Mouse (Mus musculus): ENCODE data around the gene Ski. TPM values are rescaled to one million over a fixed set of nuclear protein-coding genes. Genes with fewer than 3 reads are reported as not detected.
A peak's percentile ranks its signal among the peaks of the same experiment; 100 is the strongest.

Gene Ski
- polyA plus RNA-seq, 1 experiment from 2014 or later, result 15.5 TPM

DNA sequence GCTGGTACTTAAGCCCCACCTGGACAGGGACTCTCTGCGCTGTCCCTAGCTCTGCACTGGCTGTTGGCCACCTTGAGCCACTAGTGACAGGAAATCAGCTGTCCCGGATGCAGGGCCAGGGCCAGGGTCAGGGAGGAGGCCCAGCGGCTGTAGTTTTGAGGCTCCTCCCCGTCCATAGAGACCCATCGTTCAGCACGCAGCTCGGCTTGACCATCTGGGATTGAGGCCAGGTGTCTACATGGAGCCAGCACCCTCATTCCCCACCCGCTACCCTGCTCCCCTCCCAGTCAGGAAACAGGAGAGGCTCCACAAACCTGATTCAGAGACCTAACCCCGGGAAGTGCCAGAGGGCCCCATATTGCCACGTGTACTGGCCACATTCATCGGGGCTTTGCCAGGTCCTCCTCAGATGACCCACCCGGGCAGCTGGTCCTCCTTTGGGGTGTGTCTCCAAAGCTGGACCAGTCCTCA lies 81.6 kb downstream of the Ski start:
- H3K4me2 ChIP-seq (ENCODE audit: low read length), result no peak overlapping the region
- no peaks in the 10 kb centered on the region for H3K36me3 ChIP-seq (ENCODE audit: insufficient read depth, low read length)
- no peak overlapping the region for H3K27ac ChIP-seq
- H3K27me3 ChIP-seq (ENCODE audit: insufficient read depth, low read length), result no peaks in the 10 kb centered on the region
- DNase-seq (ENCODE audit: low spot score), result peak; percentile 70
- 22% methylated on average over 12 of the region's 12 CpGs for WGBS
- H3K4me1 ChIP-seq (replicated peaks; ENCODE audit: insufficient read depth, low read length), result peaks cover 30% of the 10 kb centered on the region
- H3K4me3 ChIP-seq (replicated peaks; ENCODE audit: low read depth, low read length), result no peak overlapping the region
- H3K9ac ChIP-seq (ENCODE audit: low read depth, low read length), result no peak overlapping the region
- H3K9me3 ChIP-seq (replicated peaks; ENCODE audit: low read length), result no peaks in the 10 kb centered on the region
- no peak for TF ChIP-seq CTCF (IDR thresholded peaks at IDR 0.05; ENCODE audit: low read depth)
- no peak for ATAC-seq (replicated peaks; ENCODE audit: low FRiP score, low read depth)

DNA sequence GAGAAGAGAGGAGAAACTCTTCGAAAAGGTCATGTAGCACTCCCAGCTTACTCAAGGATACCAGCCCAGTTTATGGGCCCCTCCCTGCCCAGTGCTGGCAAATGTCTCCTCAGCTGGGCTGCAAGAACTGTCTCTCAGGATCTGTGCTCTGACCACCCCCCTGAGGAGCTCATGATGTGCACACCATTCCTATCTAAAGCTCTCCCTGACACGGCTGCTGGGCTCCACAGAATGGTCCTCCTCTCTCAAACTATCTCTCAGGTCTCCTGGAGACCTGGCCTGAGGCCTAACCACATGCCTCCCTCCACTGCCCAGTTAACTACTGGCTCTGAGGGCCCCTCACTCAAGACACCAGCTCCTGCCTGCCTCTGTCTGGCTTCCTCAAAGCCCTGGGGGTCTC lies 82.2 kb downstream of the Ski start:
- H3K36me3 ChIP-seq (ENCODE audit: insufficient read depth, low read length), result no peaks in the 10 kb centered on the region
- no peak overlapping the region for H3K4me3 ChIP-seq (replicated peaks; ENCODE audit: low read depth, low read length)
- H3K27me3 ChIP-seq (ENCODE audit: insufficient read depth, low read length), result no peaks in the 10 kb centered on the region
- no peak for DNase-seq (ENCODE audit: low spot score)
- H3K9me3 ChIP-seq (replicated peaks; ENCODE audit: low read length), result no peaks in the 10 kb centered on the region
- peaks cover 37% of the 10 kb centered on the region for H3K4me1 ChIP-seq (replicated peaks; ENCODE audit: insufficient read depth, low read length)
- H3K27ac ChIP-seq, result no peak overlapping the region
- 75% methylated on average over 2 of the region's 2 CpGs for WGBS
- no peak overlapping the region for H3K4me2 ChIP-seq (ENCODE audit: low read length)
- no peak for ATAC-seq (replicated peaks; ENCODE audit: low FRiP score, low read depth)
- no peak for TF ChIP-seq CTCF (IDR thresholded peaks at IDR 0.05; ENCODE audit: low read depth)
- no peak overlapping the region for H3K9ac ChIP-seq (ENCODE audit: low read depth, low read length)

DNA sequence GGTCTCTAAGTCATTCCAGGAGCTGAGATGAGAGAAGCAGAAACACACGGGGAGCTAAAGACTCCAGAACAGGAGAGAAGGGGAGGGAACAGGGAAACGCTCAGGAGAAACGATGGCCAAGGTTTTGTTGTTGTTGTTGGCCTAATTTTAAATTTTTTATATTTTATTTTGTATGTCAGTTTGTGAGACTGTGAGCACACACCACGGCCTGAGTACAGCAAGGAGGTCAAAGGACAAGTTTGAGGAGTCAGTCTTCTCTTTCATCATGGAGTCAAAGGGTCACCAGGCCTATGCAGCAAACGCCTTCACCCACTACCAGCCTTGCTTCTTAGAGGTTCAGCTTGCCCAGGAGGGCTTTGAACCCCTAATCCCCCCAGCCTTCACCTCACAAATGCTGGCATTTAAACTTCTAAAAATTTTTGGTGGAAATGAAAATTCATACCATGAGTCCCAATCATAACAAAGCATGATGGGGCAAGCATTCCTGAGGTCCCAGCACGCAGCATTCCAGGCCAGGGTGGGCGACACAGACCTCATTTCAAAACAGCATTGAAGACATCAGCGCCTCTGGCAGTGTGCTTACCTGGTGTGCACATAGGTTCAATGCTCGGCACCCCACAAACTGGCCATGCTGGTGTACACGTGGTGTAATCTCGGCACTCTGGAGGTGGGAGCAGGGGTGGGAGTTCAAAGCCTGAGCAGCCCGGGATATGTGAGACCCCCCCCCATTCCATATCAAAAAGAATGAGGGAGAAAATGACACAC lies 82.9 kb downstream of the Ski start:
- DNase-seq (ENCODE audit: low spot score), result no peak
- ATAC-seq (replicated peaks; ENCODE audit: low FRiP score, low read depth), result no peak
- H3K4me3 ChIP-seq (replicated peaks; ENCODE audit: low read depth, low read length), result no peak overlapping the region
- TF ChIP-seq CTCF (IDR thresholded peaks at IDR 0.05; ENCODE audit: low read depth), result no peak
- no peak overlapping the region for H3K27ac ChIP-seq
- no peak overlapping the region for H3K9ac ChIP-seq (ENCODE audit: low read depth, low read length)
- H3K9me3 ChIP-seq (replicated peaks; ENCODE audit: low read length), result no peaks in the 10 kb centered on the region
- peaks cover 38% of the 10 kb centered on the region; the same call in 1 of the 2 replicates for H3K4me1 ChIP-seq (replicated peaks; ENCODE audit: insufficient read depth, low read length)
- no peaks in the 10 kb centered on the region for H3K36me3 ChIP-seq (ENCODE audit: insufficient read depth, low read length)
- H3K4me2 ChIP-seq (ENCODE audit: low read length), result no peak overlapping the region
- WGBS, result 75% methylated on average over 12 of the region's 12 CpGs
- no peaks in the 10 kb centered on the region for H3K27me3 ChIP-seq (ENCODE audit: insufficient read depth, low read length)

DNA sequence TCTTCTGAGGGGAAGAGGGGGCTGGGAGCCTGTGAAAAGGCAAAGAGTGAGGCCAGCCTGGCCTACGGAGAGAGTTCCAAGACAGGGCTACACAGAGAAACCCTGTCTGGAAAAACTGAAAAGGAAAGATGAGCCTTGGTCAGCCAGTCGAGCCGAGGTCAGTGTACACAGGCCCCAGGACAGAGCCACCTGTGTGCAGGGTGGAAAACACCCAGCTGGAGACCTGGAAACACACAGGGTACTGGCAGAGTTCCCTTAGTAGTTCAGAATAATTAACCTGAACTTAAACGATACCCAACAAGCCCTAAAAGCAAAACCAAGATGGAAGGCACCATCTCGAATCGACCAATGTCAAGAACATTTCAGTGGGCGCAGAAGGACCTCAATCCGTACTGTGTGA lies 83.9 kb downstream of the Ski start:
- Histone ChIP-seq H3K9ac (ENCODE audit: low read depth, low read length) (no peak overlapping the region), H3K27me3 (ENCODE audit: insufficient read depth, low read length) (no peaks in the 10 kb centered on the region), H3K4me3 (replicated peaks; ENCODE audit: low read depth, low read length) (no peak overlapping the region), H3K4me1 (replicated peaks; ENCODE audit: insufficient read depth, low read length) (peaks cover 38% of the 10 kb centered on the region; the same call in 1 of the 2 replicates), H3K36me3 (ENCODE audit: insufficient read depth, low read length) (no peaks in the 10 kb centered on the region), H3K27ac (peak overlapping the region; percentile 47; the same call in 1 of the 2 replicates), H3K9me3 (replicated peaks; ENCODE audit: low read length) (no peaks in the 10 kb centered on the region), H3K4me2 (ENCODE audit: low read length) (no peak overlapping the region)
- TF ChIP-seq CTCF (IDR thresholded peaks at IDR 0.05; ENCODE audit: low read depth), result no peak
- ATAC-seq (replicated peaks; ENCODE audit: low FRiP score, low read depth), result no peak
- DNase-seq (ENCODE audit: low spot score), result no peak
- 64% methylated on average over 8 of the region's 8 CpGs for WGBS

DNA sequence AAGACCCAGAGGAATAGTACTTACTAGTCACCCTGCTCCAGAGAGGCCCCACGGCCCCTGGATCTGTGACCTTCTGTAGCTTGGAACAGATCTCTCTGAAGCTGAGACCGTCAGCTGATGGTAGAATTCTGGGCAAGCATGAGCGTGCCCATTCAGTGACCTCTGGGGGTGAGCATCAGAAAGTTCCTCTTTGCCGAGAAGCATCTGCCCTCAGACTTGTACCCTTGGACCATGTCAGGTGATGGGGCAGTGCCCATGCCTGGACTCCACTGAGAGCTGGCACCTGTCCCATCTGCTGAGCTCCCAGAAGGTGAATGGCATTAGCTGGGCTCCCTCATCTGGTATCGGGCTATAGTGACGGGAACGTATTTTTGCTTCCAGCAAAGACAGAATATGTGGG lies 84.5 kb downstream of the Ski start:
- no peaks in the 10 kb centered on the region for H3K27me3 ChIP-seq (ENCODE audit: insufficient read depth, low read length)
- H3K4me2 ChIP-seq (ENCODE audit: low read length), result no peak overlapping the region
- DNase-seq (ENCODE audit: low spot score) (no peak), ATAC-seq (replicated peaks; ENCODE audit: low FRiP score, low read depth) (0 out of 2 replicates have a peak, but pooled peaks have one; percentile 19)
- TF ChIP-seq CTCF (IDR thresholded peaks at IDR 0.05; ENCODE audit: low read depth), result no peak; the same call in 1 of the 2 replicates
- no peak overlapping the region for H3K4me3 ChIP-seq (replicated peaks; ENCODE audit: low read depth, low read length)
- H3K9me3 ChIP-seq (replicated peaks; ENCODE audit: low read length), result no peaks in the 10 kb centered on the region
- no peak overlapping the region for H3K9ac ChIP-seq (ENCODE audit: low read depth, low read length)
- WGBS, result 72% methylated on average over 7 of the region's 7 CpGs
- H3K4me1 ChIP-seq (replicated peaks; ENCODE audit: insufficient read depth, low read length), result peaks cover 34% of the 10 kb centered on the region; the same call in 1 of the 2 replicates
- H3K27ac ChIP-seq, result peak overlapping the region; percentile 47; the same call in 1 of the 2 replicates
- no peaks in the 10 kb centered on the region for H3K36me3 ChIP-seq (ENCODE audit: insufficient read depth, low read length)

DNA sequence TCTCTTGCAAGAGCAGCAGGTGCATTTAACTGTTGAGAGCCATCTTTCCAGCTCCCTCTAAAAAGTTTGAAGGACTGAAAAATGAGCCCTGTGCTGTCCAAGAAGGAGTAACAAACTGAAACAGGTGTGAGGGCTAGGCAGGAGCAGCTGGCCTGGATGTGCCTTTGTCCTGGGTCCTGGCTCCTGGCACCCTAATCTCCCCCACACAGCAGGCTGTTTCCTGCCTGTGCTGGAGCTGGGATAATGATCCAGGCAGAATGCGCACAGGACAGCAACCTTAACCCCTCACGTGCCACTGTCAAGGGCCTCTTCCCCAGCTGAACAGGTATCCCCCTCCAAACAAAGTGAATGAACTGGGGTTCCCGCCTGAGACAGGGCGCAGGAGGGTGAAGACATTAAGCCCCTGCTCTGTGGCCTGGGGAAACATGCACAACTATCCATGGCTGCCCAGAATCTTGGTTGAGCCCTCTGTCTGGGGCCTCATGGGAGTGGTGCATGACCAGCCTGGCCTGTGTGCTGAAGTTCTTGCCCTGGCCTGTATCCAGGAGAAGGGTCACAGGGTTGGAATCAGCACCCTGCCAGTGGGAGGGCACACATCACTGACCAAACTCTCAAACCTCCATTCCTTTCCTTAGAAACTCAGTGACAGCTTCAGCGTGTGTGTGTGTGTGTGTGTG lies 86.3 kb downstream of the Ski start:
- Histone ChIP-seq H3K36me3 (ENCODE audit: insufficient read depth, low read length) (no peaks in the 10 kb centered on the region), H3K27ac (peak overlapping the region; percentile 67), H3K4me2 (ENCODE audit: low read length) (no peak overlapping the region), H3K4me1 (replicated peaks; ENCODE audit: insufficient read depth, low read length) (peaks cover 33% of the 10 kb centered on the region; the same call in 1 of the 2 replicates), H3K27me3 (ENCODE audit: insufficient read depth, low read length) (no peaks in the 10 kb centered on the region), H3K9ac (ENCODE audit: low read depth, low read length) (no peak overlapping the region), H3K4me3 (replicated peaks; ENCODE audit: low read depth, low read length) (no peak overlapping the region), H3K9me3 (replicated peaks; ENCODE audit: low read length) (no peaks in the 10 kb centered on the region)
- no peak for TF ChIP-seq CTCF (IDR thresholded peaks at IDR 0.05; ENCODE audit: low read depth)
- 46% methylated on average over 5 of the region's 5 CpGs for WGBS
- ATAC-seq (replicated peaks; ENCODE audit: low FRiP score, low read depth), result peak; percentile 81
- DNase-seq (ENCODE audit: low spot score), result peak; percentile 62
